Mouse (Mus musculus) Muller cell, postnatal 12 days (primary cell): ENCODE measurements around the gene Pomt2.
"Not testable (repeated sequence)": the region's sequence is repeated elsewhere in the genome, so short reads cannot be mapped to it uniquely, and the experiment has no call there.

ENCODE experiments used
- DNase-seq: peaks from one replicate; pipeline ENCODE4 v3.0.0-alpha.2; 2015; ENCODE audit errors: inconsistent ontology term

Pomt2 gene

DNA sequence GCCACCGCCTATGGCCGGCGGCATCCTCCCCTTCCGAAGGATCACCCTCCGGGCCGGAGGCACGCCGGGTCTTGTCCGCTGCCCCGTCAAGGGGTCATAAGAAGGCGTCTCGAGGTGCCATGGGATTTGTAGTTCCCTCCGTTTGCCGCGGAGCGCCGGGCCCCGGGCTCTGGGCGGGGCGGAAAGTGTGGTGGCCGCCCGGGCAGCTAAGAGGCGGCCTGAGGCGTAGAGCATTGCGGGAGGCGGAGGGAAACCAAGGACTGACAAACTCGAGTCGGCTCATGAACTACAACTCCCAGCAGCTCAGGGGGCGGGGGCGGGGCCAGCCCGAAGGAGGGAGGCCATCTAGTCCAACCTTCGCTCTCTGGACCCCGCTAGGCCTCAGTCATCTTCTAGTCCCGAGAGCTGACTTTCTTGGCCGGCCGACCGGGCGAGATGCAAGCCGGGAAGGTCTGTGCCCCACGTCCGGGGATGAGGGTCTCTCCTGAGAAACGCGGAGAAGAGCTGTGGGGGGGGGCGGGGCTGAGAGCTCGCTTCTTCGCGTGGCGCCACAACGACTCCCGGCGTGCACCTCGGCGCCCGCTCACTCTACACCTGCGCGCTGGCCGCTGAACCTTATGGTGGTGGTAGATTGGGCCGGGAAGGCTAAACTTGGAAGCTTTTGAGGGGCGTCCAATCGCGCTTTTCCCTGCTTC is at the start of gene Pomt2:
Pomt2 (minus strand) TSS at position 574 of the 695 bp plus-strand sequence.
- peak; percentile 99 for DNase-seq

DNA sequence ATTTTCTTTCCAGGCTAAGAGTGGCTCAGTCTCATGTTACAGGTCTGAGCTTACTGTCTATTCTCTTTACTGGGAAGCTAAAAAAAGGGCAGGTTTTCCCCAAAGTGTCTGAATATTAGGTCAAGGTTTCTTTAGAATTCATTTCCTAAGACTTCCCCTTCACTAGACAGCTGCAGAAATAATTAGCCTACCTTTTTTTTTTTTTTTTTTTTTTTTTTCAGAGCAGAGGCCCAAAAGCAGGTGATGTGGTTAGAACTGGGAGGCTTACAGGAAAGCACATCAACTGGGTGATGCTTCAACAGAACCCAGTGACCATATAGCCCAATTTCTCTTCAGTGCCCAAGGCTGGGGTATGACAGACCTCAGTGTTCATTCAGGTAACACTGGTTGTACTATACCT is 48.5 kb upstream of the Pomt2 start:
- DNase-seq, result no peak

DNA sequence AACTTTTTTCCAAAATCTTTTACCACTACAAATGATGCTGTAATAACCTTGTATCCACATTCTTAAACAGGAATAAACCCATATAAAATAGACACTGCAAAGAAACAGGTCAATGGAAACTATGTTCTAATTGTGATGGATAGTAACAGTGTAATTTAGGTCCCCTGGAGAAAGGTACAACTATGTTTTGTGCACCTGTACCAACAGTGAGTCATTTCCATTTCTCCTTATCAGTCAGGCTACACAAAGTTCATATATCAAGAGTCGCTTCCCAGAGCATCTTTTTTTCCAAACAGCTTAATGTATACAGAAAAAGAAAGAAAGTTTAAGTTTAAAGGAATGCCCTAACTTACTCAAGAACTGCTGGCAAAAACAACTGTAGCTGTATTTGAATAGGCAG is 47.3 kb upstream of the Pomt2 start:
- no peak for DNase-seq

DNA sequence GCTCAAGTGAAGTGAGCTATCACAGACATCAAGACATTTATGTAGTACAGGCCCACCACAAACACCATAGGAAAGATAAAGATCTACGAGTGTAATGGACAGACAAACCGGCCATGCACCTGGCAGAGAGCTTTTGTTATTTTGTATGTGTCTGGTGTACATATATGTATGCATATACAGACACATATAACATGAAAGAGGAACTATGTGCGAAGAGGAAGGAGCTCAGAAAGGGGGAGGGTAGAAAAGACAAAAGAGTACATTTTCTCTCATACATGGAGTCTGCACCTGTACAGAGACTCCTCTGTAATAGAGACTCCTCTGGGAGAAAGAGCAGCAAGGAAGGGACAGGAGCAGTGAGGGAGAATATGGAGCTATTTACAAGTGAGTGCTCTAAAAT is 45.2 kb upstream of the Pomt2 start:
- DNase-seq, result no peak

DNA sequence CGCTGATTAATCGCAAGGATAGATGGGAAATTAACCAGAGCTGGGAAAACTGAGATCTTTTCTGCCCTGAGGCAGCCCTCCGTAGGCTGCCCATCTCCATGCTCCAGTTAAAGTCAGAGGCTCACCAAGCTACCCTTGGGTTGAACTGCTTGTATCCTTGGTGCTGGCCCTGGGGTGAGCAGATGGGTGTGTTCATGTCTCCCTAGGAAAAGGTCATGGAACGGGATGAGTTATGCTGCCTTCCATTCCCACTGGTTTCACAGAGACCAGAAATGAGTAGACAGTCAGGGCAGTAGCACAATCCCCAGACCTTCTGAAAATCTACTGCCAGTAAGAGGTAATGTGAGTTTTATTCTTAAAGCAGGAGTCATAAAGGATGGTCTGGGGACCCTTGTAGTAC is 29.9 kb upstream of the Pomt2 start:
- no peak for DNase-seq

DNA sequence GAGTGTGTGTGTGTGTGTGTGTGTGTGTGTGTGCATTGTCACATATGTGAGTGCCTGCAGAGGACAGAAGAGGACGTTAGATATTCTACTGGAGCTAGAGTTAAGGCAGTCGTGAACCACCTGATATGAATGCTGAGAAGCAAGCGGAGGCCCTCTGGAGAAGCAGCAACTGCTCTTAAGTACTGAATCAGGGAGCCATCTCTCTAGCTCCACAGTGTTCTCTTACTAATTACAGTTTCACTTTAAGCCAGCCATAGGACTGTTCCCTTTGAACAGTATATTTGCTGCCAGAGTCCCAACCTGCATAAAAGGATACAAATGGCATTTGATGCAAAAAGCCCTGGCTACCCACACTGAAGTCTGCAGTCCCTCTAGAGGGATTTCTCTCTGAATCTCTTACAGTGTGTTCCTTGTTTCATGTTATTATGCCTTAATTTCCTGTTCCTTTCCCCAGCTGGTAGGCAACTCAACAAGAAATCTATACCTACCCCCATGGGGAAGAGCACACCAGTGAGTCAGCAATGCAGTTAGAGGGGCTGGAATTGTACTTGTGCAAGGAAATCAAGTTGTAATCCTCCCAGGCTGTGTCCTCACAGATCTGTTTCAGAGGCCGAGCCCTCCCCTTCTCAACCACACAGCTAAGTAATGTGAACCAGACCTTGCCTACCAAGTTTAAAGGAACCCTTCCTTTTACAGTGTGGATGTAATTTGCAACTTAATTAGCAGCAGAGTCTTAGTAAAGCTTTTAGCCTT is 27.6 kb upstream of the Pomt2 start:
- no peak for DNase-seq

DNA sequence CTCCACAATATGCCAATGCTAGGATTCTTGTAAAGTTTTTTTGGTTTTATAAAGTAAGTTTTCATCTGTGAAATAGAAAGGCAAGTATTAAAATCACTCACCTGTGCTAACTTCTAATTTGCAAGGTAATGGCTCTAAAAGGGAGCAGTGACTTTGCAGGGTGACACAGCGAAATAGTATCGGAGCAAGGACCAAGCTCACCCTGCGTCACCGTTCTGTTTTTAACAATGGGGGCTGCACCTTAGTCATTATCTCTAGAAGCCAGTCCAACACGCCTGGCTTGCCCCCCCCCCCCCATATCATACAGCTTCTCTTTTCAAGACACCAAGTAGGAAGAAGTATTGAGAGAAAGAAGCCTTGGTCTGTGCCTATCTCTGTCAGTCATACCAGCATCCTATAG is 13.0 kb upstream of the Pomt2 start:
- no peak for DNase-seq

DNA sequence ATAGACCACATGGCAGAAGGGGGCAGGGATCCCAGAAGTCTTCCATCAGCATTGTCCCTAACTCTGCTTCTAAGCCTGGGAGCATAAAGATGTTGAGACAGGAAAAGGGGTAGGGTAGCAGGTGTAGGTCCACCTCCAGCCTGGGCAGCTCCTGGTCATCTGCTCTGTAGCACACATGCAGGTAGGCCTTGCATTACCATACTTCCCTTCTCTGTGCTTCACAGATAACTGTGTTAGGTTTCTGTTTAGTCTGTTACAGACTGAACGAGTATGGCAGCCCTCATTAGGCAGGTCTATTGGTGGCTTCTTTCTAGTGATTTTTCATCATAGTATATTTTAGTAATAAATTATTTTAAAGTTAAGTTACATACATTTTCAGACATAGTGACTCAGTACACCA is 12.5 kb upstream of the Pomt2 start:
- DNase-seq, result no peak

DNA sequence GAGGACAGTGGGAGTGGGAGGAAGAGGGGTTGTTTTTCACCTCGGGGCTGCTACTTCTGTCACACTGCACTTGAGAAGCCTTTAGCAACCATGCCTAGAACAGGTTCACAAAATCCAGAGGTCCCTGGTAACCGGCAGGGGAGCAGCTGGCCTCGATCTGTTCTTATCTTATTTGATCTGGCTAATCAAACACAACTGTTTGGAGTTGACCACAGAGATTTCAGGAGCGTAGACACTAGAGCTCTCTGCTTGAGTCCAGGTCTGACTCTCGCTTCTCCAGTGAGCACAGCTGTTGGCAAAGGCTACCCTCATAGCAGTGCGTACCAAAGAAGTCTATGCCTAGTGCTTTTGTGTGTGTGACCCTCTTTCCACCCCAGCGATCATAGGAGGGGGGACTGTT is 10.3 kb upstream of the Pomt2 start:
- DNase-seq, result no peak

DNA sequence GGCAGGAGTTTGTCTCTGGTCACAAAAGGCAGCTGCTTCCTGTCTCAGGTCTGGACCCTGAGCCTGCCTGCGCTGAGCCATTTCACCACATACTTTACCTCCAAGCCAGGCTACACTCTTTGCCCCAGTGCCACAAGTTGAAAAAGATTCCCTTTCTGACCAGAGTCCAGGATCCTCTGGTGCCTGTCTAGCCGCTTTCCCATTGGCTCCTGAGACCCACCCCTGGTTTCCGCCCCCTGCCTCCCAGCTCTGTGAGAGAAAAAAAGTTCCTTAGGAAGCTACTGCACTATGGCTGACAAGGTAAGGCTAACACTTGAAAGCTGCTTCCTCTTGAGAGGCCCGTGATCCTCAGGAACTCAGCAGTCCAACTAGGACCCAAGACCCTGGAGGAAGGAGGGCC is 9.6 kb upstream of the Pomt2 start:
- no peak for DNase-seq

DNA sequence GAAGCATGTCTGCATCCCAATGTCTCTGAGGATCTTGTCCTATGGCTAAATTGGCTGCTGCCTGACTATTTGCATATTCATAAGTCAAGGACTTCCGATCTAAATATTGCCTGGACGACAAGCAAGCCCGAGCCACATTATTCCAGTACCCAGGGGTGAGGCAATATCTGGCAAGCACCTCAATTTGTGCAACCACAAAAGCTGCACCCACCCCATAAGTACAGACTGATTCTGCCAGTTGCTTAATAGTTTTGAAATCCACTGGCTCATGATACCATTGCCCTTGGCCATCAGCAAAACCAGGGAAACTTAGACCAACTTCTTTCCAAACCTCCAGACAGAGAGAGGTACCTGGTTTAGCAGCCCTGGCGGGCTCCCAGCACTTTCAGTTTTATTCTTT is 6.7 kb upstream of the Pomt2 start:
- DNase-seq, result not testable (repeated sequence)

DNA sequence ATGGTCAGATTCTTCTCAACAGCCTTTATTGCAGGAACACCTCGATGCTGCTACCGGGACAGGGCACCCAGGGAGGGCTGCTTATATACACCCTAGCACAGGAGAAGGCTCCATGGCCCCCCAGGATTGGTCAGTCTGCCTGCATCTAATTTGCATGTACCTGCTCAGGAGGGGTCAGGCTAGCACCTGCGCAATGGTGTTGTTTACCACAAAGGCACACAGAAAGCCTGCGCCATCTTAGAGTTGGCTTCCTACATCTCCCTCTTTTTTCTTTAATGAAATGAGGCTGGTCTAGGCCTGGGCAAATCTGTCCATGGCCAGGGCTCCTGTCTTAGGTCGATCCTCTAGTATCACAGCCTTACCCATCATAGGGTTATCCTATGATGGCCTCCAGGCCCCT is 1.7 kb upstream of the Pomt2 start:
- no peak for DNase-seq

DNA sequence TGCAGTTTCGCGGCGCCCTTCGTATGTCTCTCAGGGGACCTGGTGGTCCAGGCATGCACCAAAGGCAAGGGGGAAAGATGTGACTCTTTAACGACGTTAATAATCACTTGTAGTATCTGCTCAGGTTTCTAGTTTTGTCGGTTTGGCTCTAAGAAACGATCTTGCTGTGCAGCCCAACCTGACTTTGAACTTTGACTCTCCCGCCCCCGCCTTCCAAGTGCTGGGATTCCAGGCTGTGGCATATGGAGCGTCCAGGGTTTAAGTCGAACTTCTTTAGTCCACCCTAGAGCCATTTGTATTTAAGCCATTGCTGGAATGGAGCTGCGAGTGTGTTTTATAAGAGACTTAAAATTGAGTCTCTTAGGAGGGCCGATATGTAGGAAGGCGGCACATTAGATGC is 368 bp upstream of the Pomt2 start:
- no peak for DNase-seq

DNA sequence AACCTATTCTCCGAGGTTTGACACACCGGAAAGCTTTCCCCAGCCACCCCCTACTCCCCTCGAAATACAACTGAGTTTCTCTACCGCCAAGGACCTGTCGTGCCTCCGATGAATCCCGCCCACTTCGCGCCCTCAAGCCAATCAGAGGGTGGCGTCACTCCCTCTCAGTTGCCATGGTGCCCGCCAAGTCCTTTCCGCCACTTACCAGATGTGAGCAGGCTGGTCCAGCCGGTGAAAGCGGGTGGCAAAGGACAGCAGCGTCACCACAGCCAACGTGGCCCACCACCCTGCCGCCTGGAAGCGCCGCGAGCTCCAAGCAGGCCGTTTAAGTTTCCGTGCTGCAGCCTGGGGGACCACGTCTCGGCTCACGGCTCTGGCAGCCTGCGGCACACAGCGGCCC is 802 bp downstream of the Pomt2 start, which contains the start of gene Gstz1:
Gstz1 (plus strand) TSS at position 200 of the 400 bp plus-strand sequence.
- DNase-seq, result peak; percentile 87

DNA sequence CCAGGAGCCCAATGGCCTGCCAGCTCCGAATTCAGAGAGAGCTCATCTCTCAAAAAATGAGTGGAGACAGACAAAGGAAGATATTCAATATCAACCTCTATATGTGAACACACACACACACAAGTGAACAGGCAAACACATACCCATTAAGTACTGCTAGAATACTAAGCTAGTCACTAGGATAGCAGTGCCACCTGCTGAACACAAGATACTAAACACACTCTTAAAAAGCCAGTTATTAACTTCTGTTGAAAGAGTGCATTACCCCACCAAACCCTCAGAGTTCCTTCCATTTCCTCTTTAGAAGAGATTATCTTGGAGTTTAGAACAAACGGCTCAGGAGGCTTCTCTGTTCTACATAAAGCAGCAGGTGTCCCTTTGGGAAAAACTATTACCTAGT is 5.6 kb downstream of the Pomt2 start:
- DNase-seq, result no peak

DNA sequence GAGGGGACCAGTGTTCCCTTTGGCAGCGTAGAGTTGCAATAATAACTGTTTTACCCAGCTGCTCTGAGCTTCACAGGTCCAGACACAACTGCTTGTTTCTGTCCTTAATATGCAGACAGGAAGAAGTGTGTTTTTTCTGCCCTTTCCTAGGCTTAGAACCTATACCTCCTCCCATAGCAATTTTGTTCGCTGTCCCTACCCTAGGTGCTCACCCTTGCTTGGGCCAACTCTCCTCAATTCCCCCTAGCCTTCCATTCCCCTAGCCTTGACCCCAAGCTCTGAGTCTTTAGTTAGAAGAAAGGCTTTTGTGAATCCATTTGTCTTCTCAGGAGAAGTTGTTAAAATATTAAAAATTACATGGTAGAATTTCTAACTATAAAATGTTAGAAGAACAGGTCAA is 9.0 kb downstream of the Pomt2 start:
- no peak for DNase-seq

DNA sequence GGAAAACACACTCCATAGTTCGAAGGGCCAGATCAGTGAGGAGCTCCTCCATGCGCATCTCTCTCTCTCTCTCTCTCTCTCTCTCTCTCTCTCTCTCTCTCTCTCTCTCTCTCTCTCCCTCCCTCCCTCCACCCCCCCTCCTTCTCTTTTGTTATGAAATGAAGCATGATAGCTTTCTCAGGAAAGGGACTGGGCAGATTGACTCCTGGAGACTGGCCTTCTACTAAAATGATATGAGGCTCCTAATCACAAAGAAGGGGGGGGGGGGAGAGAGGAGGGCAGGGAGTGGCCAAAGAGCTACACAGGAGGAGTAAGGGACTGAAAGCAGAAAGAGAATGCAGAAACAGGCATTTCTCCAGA is 9.4 kb downstream of the Pomt2 start:
- peak; percentile 52 for DNase-seq

DNA sequence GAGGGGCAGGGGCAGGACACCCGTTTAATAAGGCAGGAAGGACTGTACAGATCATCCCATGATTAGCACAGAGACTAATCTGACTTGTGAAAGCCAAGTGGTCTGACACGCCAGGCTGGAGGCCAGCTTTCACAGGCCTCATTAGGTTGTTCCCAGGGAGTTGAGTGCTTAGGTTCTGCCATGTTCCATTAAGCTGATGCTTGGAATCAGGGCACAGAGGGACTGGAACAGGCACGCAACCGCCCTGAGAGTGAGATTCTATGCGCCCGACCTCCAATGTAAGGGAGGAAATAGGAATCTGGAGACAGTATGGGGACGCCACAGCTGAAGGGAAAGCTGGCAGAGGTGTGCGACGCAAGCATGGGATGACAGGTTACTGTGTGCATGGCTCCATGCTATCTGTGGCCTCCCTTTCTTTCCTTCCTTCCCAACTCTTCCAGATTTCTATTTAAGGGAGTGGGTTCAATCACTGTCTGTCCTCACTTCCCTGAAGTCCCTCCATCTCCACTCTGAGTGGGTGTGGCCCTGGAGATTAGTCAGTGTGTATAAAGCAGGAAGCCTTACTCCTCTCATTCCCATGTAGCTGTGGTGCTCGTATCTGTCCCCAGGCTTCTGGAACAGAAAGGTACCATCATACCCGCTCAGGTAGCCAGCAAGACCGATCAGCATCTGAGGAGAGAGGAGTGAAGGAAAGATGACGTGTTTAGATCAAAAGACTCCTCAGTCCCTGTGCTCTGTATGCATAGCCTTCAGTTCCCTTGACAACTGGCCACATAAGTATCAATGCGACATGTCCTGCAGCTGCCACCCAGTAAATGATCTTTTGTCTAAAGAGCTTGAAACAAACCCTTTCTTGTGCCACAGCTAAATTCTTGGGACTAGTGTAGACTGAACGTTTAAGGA is 10.1 kb downstream of the Pomt2 start:
- DNase-seq, result peak; percentile 53

DNA sequence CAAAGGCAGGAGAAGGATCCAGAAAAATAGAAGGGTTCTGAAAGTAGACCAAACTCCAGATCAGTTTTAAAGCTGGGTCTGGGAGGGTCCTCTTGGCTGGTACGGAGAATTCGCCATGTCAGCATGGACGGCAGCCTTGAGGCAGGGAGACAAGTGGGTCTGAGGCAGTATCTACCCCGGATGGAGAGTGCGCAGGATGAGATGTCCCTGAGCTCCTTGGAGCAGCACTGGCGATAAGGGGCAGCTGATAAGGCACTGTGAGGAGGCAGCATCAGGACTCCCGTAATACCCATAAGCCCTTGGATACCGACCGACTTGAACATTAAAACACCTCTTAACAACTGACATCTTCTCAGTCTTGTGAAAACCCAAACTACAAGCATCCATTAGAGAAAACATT is 15.0 kb downstream of the Pomt2 start:
- no peak for DNase-seq

DNA sequence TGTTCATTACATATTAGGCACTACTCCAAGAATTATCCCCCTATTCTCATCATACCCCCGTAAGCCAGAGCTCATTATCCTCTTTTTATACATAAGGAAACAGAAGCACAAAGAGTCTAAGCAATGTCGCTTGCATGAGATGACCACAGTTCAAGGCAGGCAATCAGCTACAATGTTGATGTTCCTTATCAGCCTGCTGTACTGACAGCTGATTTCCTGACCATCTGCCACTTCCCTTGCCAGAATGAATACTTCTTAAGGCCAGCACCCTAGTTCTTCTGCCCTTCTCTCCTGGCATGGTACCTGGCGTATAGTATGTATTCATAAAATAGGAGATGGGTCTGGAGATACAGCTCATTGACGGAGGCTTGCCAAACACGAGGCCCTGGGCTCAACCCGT is 15.6 kb downstream of the Pomt2 start:
- DNase-seq, result no peak

DNA sequence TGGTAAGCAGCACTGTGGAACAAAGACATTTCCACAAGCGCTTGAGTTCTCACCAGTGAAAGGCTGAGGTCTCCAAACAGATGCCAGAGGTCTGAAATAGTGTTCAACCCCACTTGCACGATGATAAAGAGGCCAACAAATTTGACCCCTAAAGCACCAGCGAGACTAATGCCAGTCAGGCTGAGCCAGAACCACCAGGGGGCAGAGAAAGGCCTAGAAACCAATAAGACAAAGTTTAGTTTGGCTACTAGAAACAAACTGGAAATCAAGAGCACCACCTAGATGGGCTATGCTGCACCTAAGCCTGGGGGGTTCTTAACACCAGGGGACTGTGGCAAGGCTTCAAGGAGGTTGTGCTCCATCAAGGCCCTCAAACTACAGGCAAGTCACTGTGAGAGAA is 16.1 kb downstream of the Pomt2 start:
- DNase-seq, result peak; percentile 39

DNA sequence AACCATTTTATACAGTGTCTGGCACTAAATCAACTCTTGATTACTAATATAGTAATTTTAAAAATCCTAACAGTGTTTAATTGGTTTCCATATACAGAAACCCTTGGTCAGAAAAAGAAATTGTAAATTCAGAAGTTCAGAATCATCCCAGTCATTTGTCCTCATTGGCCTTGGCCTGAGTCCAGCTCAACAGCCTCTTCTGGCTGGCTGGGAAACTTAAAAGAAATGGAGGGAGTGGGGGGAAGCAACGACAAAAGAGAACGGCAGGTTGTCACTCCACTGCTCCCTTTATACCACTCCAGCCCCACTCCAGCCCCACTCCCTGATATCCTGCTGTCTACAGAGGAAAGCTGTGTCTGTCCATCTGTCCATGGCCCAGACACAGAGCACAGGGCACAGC is 16.6 kb downstream of the Pomt2 start:
- DNase-seq, result peak; percentile 25

DNA sequence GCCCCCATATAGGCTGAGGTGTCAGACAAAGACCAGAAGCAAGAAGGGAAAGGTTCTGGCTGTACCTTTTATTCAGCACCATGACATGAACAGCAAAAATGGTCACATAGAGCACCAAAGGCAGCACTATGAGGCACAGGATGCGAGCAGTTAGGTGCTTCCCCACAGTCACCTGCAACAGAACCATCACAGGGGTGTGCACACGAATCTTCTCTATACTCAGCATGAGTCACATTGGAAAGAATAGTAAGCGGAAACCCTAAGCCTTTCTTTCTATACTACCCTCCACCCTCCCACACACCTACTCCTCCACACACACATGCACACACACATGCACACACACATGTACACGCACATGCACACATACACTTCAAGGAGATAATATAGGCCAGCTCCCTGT is 17.5 kb downstream of the Pomt2 start:
- no peak for DNase-seq
